Mouse (Mus musculus) ES-Bruce4 (cell line): ENCODE results near the gene Arih2.

Experiments used
- CTCF ChIP-seq: IDR thresholded peaks from one replicate; pipeline ENCODE4 v1.8.1; 2011; ENCODE audit warnings: low read depth, low read length
- EP300 ChIP-seq: IDR thresholded peaks from 2 replicates; pipeline ENCODE4 v1.6.1; 2011; ENCODE audit warnings: low read depth, low read length; ENCODE audit not compliant: insufficient read depth
- POLR2A ChIP-seq: IDR thresholded peaks from one replicate; pipeline ENCODE4 v1.8.1; 2011; ENCODE audit warnings: low read length; ENCODE audit not compliant: insufficient read depth

DNA sequence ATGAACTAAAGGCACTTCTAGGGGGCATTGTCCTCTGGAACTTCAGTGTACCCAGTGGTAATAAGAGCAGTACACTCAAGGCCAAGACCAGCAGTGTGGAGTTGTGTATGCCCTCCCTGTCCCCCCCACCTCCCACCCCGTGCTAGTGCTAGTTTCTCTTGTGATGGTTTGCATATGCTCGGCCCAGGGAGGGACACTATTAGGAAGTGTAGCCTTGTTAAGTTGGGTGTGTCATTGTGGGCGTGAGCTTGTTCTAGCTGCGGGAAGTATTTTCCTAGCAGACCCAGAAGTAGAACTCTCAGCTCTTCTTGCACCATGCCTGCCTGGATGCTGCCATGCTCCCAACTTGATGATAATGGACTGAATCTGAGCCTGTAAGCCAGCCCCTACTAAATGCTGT lies 47.2 kb downstream of the Arih2 start:
- no peak for TF ChIP-seq POLR2A
- no peak for TF ChIP-seq CTCF
- no peak for TF ChIP-seq EP300
